Mouse (Mus musculus): ENCODE measurements around the gene 1700013G24Rik.

Gene 1700013G24Rik

DNA sequence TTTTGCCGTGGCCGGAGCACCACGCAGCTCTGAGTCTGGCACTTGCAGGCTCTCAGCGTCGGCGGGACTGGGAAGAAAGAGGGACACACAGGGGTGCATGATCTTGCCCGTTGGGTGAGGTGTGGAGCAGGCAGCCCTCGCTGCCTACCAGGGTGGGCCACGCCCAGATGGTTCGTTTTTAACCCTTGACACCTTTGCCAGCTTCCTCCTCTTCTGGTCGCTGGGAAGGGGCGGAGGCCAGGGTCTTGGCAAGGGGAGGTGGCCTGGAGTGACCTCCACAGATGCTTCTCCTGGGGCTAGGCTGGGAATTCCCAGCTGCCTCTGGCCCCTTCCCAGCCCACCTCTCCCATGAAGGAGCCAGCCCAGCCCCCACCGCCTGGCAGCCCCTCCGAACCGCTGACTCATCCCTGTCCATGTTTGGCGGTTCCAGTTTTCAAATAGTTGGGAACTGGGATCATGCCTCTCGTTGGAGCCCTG lies 23.7 kb downstream of the 1700013G24Rik start:
- DNase-seq, result no peak

DNA sequence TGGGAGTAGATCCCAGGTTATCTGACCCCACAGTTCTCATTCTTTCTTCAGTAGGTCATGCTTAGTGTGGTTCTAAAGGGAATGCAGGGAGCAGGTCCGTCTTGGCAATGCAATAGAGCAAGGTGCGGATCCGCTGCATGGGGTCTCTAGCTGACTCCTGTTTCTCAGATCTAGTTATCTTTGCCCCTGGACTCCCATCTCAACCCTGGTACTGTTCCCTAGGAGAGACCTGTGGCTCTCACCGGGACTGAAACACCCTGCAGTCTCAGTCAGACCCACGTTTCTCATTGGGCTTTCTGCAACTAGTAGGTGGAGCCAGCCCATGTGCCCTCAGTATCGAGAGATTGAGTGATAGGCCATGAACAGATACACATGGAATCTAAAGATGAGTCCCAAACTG lies 24.5 kb downstream of the 1700013G24Rik start:
- no peak for DNase-seq

DNA sequence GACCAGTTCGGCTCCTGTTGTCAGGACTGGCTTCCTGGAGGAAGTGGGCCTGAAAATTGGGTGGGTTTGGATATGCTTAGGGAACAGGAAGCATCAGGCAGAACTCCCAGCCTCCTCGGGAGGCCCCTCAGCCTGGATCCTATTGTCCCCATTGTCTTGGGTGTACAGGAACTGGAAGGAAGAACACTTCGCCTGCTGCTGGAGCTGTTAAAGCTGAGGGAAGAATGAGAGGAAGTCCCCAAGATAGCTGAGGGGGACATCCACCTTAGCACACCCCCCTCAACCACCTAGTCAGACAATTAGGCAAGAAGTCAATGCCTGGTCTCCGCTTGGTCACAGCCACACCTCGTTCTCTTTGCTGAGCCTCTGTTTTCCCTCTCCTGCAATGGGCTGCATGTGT lies 25.2 kb downstream of the 1700013G24Rik start:
- DNase-seq, result no peak

DNA sequence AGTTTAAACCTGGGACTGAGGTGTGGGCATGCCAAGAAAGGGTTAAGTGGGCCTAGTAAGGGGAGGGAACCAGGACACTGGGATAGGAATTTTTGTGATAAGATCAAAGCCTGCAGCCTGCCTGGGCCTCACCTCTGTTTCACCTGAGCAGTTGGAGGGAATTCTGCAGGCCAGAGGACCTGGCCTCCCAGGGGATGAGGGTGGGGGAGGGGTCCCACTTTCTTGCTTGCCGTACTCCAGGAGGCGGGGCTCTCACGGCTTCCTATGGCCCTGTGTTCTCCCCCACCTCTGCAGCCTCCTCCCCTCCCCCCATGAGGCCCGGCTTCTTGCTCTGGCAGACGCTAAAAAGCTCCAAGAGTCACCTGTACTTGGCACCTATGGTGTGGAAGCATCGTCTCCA lies 26.7 kb downstream of the 1700013G24Rik start:
- no peak for DNase-seq

DNA sequence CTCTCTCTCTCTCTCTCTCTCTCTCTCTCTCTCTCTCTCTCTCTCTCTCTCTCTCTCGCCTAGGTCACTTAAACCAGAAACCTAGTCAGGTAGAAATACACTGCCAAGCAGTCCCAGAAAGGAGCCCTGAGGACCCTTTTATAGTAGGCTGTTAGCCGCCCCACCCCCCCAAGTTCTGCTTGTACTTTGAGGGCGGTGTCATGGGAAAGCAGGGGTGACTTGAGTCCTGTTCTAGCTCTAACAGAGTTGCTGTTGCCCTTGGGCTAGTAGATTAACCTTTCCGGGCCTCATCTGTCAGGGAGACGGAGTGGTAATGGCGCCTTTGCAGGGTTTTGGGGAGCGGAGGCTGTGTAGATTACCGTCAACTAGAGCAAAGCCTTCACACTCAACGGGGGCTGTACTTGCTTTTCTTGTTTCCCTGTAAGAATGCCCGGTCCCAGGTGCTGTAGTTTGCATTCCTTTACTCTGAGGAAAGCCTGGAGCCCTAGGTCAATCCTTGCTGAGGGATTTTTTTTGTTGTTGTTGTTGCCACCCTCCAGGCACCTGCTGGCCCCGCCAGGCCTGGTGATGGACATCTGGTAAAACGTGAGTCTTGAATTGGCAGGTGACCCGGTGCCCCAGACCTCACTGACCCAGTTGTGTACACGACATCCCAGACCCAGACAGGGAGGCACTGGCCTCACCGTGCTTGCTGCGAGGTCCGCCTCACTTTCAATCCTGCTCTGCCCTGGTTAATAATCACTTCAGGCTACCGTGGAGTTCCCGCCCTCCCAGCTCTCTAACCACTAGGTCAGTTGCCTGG lies 27.3 kb downstream of the 1700013G24Rik start:
- DNase-seq, result no peak

DNA sequence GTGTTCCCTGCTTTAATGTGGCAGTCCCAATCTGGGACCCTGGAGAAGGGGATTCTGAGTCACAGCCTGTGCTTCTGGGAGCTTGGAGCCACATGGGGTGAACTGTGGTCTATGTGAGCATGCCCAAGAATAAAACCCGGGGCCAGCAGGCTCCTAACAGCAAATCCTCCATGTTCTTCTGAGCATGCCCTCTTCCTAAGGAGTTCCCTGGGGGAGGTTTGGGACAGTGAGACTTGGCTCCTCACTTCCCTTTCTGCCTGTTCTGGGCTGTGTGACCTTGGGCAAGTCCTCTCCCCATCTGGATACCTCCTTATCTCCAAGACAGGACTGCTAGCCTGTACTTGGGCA lies 27.9 kb downstream of the 1700013G24Rik start:
- no peak for DNase-seq

DNA sequence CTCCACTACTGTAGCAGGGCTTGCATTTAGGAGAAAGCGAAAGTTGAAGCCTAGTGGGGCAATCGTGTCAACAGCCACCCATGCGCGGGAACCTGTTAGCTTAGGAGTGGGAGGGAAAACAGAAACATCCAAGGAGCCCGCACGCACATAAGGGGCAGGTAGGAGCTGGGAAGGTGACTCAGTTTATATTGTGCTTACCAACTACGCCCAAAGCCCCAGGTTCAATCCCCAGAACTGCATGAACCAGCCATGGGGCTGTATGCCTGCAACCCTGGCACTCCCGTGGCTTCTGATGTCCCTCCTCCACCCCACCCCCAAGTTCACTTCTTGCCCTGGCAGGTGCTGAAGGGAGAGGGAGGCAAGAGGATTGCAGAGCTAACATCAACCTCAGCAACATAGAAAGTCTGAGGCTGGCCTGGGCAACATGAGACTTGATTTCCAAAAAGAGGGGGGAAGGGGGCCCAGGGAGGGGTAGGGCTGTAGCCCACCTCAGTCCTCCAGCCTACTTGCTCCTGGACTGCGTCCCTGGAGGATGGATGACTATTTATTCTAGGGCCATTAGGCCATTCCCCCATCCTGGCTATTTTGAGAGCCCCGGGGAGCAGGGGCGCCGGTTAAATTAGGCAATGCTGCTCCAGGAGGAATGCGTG lies 28.4 kb downstream of the 1700013G24Rik start:
- DNase-seq, result no peak

DNA sequence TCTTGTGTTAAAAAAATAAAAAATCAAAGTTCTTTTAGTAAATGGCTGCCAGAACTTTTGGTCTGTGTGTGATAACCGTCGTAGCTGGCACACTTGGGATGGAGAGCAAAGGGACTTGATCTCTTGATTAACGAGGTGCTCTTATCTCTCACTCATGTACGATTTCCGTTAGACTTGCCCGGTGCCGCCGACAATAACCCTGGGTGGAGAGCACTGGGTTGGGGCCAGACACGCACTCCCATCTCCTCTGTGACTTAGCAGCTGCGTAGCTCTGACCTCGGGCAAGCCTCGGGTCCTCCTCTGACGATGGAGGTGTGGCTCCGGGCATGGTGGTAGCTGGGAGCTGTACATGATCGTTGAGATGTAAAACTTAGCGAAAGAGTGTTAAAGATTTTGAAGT lies 30.8 kb downstream of the 1700013G24Rik start:
- DNase-seq, result no peak

DNA sequence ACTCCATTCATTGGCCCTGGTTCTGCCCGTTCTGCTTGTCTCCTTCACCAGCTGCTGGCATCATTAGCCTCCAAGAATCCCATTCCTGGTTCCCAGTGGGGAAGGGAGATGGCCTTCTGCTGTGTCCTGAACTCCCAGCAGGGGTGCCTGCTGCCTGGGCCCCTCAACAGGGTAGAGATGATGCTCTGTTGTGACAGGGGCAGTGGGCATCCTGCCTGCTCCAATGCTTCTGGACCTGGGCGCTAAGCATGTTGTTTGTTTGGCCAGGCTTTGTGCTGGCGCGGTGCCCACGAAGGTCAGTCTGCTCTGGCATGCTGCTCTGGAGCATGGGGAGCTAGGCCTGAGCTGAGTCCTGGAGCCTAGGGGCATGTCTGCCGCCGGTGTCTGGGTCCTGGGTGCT lies 31.5 kb downstream of the 1700013G24Rik start:
- peak; percentile 43 for DNase-seq

DNA sequence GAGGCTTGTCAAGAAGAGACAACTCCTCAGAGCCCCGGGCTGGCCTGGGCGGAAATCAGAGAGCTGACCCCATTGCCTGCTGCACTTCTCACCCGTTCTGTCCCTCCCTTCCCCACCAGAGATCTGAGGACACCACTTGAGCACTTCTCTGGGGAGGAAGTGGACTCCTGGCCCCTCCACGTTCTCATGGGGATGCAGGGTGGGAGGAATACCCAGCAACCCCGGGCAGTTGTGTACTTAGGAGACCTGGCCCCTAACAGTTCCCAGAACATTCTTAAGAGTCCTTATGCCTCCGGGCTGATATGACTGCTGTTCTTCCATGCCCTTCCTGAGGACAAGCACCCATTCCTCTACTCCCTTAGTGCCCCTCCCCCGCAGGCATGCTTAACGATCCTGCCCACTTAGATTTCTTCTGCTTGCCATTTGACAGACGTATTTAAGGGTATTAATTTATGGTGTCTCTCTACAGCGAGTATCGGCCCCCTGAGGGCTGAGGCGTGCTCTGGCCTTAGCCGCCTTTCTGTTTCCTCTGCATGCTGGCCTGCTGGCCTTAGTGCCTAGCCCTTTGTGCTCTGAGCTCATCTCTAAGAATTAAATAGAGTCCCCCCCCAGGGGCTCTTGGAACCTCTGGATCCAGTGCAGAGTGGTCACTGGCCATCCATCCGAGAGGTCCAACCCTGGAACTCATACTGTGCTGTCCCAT lies 32.3 kb downstream of the 1700013G24Rik start:
- DNase-seq, result no peak

DNA sequence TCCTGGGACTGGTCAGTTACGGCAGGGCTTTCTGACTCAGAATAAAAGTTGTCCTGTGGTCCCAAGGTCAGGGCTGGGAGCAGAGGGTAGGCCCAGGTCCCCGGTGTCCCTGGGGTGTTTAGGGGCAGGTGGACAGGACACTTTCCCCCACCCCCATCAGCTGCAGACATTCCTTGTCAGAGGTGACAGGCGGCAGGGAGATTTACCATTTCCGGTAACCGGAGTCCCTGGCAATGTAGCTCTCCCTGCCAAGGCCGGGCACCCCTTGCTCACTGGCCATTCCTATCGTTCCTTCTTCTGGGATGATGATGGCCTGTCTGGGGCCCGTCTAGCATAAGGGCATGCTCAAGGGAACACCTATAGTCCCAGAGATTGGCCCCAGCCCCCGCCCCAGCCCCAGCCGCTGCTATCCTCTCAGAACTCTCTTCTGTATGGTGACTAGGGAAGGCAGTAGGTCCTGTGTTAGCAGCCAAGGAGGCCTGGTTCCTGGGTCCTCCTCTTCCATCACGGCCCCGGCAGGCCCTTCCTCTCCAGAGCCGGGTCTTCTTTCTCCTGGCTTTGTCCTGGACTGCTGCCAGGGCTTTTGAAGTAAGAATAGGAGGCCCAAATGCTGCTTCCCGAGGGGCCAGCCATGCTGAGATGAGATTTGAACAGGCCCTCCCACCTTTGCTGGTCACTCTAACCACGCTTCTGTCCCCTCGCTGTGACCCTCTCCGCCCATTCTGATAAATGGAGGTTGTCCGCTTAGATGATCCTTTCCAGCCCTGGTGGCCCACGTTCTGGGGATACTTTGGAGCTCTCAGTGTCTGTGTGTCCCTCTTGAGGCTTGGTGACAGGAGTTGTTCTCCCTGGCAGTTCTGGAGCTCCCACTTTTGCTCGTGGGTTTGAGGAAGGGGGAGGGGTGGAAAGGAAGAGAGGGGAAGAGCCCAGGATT lies 33.3 kb downstream of the 1700013G24Rik start:
- no peak for DNase-seq

DNA sequence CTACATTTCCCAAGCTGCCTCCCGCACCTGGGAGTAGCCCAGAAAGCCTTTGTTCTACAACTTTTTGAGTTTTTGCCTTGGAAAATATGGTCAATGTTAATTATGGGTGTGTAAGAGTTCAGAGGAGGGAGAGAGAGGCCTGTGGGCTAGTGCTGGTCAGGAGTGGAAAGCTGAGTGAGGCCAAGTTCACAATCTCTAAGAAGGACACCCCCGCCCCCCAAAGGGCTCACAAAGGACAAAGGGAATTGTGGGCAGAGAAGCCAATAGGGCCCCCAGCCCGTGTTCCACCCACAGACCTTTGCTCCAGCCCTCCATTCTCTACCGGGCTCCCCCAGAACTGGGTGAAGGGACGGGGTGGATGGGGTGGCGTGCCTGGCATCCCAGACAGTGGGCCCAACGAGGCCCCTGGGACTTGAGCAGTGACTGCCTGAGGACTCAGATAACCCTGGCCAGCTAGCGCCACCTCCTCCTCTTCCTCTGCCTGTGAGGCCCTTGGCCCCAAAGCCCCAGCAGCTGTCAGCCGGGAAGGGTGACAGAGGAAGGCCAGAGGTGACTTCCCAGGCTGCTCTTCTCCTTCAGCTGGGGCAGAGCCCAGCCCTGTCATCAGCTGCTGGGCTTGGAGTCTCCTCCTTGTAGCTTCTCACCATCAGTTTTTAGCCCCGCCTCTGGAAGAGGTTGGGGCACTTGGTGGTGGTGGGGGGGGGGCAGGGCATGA lies 34.4 kb downstream of the 1700013G24Rik start:
- DNase-seq, result no peak

DNA sequence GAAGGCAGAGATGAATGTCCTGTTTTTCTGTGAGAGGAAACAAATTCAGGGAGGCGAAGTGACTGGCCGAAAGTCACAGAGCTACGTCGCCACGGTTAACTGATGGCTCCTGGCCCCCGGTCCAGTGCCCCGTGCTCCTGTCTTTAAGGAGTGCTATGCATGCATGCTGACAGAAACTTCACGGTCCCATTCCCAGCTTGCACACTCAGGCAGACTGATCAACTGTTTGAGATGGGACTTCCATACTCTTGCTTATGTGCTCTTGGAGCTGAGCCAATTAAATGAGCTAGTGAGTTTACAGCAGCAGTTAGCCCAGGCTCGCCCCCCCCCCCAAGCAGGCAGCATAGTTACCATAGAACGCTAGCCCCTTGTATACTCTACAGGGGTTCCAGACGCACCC lies 35.0 kb downstream of the 1700013G24Rik start:
- no peak for DNase-seq

DNA sequence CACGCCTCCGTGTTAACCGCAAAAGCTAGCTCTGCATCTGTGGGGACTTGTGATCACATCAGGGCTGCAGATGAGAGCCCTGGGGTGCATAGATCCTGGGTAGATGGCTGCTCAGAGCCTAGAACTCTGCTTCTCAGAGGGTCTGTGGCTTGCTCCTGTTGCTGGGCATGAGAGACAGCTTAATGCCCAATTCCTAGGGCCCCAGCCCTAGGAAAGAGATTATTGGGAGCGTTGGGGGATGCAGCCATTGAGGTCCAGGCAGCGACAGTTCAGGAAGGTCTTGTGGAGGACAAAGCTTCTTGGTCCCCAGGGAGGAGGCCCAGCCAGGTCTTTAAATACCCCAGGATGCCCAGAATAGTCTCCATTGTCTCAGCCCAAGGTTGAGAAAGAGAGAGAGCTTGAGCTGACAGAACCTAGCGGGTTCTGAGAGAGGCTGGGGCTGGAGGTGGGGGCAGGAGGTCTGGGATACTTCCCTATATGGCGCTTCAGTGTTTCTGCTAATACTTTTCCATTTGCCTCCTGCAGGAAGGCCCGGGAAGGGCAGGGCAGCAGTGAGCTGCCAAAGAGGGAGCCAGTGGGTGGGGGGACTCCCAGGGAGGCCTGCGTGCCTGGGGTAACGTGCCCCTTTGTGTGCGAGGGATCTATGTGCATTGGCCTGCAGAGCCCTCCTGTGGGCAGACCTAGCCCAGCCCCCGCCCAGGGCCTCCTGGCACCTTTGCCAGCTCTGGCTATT lies 35.7 kb downstream of the 1700013G24Rik start:
- DNase-seq, result no peak

DNA sequence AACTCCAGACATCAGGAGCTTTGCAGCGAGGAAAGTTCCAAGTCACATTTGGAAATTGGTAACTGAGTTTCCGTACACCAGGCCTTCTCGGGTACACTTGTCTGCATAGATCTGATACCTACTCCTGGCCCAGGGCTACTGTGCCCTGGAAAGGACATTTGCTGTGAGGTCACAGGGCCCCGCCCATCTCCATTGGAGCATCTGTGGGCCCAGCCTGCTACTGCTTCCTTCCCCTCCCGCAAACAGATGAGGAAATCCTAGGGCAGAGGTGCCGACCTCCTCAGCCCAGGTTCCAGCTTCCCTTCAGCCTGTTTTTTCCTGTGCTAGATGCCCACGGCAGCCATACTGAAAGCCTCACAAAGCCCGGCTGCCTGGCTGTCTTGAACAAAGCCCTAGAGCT lies 36.9 kb downstream of the 1700013G24Rik start:
- no peak for DNase-seq

DNA sequence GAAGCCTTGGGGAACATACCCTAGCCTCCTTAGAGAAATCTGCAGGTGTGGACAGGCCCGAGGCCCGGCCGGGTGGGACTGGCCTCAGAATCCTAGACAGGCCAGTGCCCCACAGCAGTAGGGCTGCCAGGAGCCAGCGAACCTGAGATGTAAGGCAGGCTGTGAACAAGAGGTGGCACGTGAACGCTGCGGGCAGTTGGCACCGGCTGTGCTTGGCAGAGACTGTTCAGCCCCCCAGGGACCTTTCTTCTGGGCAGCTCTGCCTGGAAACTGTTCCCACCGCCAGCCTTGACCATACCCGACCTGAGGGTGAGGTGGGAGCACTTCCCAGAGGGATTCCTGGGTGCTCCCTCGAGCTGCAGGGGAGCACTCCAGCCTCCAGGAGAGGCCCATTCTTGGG lies 39.5 kb downstream of the 1700013G24Rik start:
- DNase-seq, result no peak

DNA sequence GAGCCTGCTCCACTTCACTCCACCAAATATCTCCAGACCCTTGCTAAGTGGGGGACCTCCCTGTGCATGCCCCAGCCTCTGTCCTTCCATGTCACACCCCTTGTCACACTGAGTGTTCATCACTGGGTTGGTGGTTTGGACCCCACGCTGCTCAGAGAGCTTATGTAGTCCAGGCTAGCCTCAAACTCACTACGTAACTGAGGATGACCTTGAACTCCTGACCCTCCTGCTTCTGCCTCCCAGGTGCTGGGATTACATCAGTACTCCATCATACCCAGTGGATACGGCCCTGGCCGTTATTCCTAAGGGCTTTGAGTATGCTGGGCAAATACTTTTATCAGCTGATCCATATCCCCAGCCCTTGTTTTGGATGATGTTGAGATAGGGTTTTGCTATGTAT lies 40.1 kb downstream of the 1700013G24Rik start:
- DNase-seq, result no peak

DNA sequence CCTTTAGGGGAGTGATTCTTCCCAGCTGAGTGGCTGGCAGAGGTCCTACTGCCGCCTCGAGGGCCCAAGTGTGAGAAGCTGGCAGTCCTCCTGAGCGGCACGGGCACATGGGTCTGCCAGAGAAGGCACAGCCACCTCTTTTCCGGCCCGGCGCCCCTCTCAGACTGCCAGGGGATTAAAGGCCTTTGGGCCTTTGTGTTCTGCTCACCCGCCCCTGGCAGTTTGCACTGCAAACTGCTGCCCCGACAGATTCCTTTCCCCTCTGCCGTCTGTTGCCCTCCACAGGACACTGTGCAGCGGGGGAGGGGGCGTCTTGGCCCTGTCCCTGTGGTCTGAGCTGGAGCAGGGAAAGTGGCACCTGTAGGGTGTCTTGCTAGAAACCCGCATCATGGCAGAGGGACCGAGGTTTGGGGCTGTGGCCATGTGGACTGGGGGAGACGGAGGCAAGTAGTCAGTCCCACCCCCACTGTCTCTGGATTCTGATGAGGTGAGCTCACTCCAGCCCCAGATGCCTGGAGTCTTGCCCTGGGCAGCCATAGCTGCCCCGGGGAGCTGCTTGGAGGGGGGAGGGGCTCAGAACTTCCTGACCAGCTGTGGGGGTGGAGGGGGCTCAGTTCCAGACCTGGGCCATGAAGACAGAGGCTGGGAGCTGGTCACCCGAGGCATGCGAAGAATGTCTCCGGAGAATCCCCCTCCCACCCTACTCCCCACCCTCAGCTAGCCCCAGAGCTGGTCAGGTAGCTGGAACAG lies 41.8 kb downstream of the 1700013G24Rik start:
- DNase-seq, result peak; percentile 39

DNA sequence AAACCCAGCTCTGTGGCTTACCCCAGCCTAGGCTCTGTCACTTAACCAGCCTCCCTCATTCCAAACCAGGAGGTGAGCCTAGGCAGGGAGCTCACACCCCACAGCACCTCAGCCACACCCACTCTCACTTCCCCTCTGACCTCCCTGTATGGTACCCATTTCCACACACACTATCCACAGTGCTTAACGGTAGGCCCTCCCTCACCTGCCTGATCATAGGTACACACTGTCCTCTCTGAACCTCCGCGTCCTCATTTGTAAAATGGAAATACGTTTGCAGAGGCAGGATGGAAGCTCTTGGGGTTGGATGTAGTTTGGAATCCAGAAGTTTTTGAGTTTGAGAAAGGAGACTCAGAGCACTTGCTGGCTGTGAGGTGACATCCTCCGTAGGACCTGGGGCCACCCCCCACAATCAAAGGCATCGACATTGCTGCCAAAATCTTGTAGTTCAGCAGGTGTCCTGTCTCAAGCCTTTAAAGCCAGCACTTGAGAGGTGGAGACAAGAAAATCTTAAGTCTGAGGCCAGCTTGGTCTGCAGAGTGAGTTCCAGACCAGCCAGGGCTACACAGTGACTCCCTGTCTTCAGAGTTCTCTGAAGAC lies 42.5 kb downstream of the 1700013G24Rik start:
- DNase-seq, result no peak

DNA sequence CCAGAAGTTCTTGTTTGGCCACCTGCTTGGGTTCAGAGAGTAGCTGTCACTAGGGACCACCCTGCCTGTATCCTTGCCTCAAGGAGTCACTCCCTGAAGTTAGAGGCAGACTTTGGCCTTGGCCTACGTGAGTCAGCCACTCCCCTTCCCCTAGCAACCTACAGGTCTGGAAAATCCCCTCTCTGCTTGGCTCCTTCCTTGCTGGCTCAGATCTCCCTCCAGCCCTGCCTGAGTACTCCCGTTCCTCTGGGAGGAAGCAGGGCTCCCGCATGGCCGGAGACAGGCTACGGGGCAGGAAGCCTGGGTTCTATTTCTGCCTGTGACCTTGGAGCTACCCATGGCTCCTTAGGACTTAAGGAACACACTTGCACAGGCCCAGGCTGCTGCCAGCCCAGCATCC lies 44.3 kb downstream of the 1700013G24Rik start:
- no peak for DNase-seq

All from right cerebral cortex, postnatal 4 days (tissue).